Mouse (Mus musculus) layer of hippocampus, adult 2 months (tissue): ENCODE results near the gene Sec24d. TPM values are rescaled to one million over a fixed set of nuclear protein-coding genes. Genes with fewer than 3 reads are reported as not detected.
A peak's percentile ranks its signal among the peaks of the same experiment; 100 is the strongest.
"Not testable (repeated sequence)": the region's sequence is repeated elsewhere in the genome, so short reads cannot be mapped to it uniquely, and the experiment has no call there.

ENCODE experiments used
- DNase-seq, 2 experiments: peaks; one replicate each; pipeline ENCODE4 v3.0.0; 2022; ENCODE audit warnings: low spot score in 2 of 2
- H3K27ac ChIP-seq: fragments of 200-600 bp; 2 replicates; pipeline ENCODE4 v1.8.1; 2022
- H3K4me3 ChIP-seq: fragments of 200-600 bp; 2 replicates; pipeline ENCODE4 v1.8.1; 2022; ENCODE audit warnings: mild to moderate bottlenecking
- CTCF ChIP-seq: fragments of 200-600 bp; conservative IDR thresholded peaks from 2 replicates; pipeline ENCODE4 v1.8.1; 2022; ENCODE audit warnings: antibody characterized with exemption, mild to moderate bottlenecking, moderate library complexity
- total RNA-seq, 2 experiments: library from RNA; stranded (reverse); gene quantifications; 2 replicates each; pipeline ENCODE4 v1.2.3; 2021

The Sec24d gene
- total RNA-seq, 2 experiments from 2014 or later = 23.8 to 36.0 TPM

DNA sequence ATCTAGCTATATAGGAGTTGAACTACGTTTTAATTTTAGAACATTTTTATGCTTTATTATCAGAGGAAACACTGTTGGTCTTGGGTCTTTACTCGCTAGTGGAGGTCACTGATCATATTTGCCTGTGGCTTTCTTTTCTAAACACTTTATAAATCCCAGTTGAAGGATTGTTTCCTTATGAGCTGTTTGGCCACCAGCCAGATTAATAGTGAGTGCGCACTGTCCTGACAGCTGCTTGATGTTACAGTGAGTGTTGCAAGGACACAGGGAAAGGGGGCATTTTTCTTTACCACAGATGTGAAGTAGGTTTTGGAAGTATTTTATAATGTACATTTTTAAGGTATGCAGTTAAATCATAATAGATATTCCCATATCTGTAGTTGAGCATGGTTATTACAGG is 68.2 kb downstream of the Sec24d start:
- no peak for DNase-seq

DNA sequence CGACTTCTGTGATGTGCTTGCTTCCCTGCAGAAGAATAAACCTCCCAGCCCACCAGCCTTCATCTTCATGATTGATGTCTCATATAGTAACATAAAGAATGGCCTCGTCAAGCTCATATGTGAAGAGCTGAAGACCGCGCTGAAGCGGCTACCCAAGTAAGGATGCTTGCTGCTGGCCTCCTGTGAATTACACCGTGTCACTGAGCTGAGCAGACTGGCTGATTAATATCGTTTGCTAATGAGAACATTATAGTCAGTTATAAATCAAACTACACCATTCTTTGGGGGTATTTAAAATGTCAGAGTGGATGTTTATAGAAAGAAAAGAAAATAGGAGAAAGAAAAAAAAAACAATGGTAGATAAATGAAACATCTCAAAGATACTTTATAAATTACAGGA is 69.2 kb downstream of the Sec24d start:
- no peak for DNase-seq
- H3K27ac ChIP-seq = no peak overlapping the region
- H3K4me3 ChIP-seq = no peak overlapping the region
- no peak for TF ChIP-seq CTCF

More for the DNA sequence above, 68.2 kb downstream of the Sec24d start:
- TF ChIP-seq CTCF = no peak
- Histone ChIP-seq H3K4me3 (no peak overlapping the region), H3K27ac (no peak overlapping the region)

DNA sequence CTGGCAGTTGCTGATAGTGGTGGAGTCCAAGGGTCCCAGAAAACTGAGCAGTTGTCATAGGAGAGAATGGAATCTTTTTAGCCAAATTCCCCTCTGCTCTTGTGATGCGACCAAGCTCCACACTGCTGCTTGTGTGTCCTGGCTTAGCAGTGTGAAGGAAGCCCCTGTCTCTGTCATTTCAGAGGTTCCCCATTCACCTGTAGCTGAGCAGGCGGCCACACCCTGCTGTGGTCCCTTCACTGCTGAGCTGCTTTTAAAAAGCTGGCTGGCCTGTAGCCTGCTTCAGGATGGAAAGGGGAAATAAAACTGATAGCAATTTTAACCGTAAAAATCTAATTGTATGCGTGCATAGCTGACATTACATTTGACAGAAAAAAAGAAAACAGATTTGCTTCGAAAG is 69.7 kb downstream of the Sec24d start:
- TF ChIP-seq CTCF = no peak
- no peak for DNase-seq
- H3K27ac ChIP-seq = no peak overlapping the region
- no peak overlapping the region for H3K4me3 ChIP-seq

DNA sequence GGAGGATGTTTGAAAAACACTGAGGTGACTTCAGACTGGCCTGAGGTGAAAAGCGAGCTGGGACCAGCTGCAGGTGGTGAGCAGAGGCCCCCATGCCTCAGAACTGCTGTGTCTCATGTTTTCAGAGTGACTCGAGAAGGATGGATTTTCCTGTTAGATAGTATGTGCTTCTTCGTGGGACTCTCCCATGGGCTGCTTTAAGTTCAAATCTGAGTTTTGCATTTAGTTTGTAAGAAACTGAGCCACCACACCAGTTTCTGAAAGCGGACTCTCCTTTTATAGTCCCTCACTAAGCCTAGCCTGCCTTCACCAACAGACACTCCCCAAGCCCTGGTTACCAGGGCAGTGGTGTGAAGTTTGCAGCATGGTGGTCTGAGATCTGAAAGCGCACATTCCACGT is 70.6 kb downstream of the Sec24d start:
- H3K4me3 ChIP-seq = no peak overlapping the region
- H3K27ac ChIP-seq = no peak overlapping the region
- no peak for TF ChIP-seq CTCF
- no peak for DNase-seq

DNA sequence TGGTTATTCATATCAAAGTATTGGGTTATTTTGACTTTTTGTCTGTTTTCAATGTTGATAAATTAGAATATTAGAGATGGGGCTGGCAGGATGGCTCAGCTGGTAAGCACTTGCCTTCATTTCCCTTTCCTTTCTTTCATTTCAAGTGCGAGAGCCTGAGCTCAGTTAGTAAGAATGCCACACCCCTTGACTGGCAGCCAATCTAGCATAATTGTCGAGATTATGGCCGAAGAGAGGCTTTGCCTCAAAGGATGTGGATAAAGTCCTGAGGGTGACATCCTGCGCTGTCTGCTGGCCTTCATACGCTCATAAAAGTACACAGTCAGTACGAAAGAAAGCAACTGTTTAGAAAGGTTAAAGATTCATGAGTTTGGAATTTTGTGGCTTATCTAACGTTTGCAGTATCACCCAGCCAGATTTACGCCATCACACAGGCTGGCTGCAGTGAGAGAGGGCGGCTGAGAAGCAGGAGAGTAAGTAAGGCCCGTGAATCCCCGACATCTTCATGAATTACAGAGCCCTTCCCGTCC is 71.5 kb downstream of the Sec24d start:
- no peak for DNase-seq
- Histone ChIP-seq H3K4me3 (no peak overlapping the region), H3K27ac (no peak overlapping the region)
- no peak for TF ChIP-seq CTCF

DNA sequence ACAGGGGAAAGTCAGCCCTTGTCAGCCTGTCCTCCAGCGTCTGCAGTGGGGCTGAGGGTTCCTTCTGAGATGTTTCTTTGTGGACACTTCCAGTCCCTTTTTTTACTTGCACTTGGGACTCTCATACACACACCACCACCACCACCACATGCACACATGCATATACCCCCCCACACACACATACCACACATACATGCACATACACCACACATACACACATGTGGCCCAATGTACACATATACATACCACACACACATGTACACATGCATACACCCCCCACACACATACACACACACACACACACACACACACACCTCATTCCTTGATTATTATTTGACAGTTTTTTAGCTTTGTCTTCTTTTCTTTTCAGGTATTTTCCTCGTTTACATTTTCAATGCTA is 73.8 kb downstream of the Sec24d start:
- no peak overlapping the region for H3K27ac ChIP-seq
- DNase-seq = no peak
- H3K4me3 ChIP-seq = no peak overlapping the region
- no peak for TF ChIP-seq CTCF

DNA sequence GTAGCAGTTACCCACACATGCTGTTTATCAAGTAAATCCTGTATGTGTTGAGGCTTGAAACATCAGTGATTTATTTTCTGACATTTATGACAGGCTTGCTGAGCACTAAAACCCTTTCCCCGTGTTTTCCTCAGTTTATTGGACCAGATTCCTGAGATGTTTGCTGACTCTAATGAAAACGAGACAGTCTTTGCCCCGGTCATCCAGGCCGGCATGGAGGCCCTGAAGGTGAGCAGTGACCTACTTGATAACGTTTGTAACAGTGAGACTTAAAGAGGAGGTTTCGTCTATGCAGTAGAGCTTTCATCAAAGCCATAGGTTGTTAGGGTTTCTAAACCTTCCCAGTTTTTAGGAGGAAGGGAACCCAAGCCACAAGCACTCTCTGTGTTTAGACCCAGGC is 76.4 kb downstream of the Sec24d start:
- TF ChIP-seq CTCF = no peak
- Histone ChIP-seq H3K27ac (no peak overlapping the region), H3K4me3 (no peak overlapping the region)
- DNase-seq = no peak

DNA sequence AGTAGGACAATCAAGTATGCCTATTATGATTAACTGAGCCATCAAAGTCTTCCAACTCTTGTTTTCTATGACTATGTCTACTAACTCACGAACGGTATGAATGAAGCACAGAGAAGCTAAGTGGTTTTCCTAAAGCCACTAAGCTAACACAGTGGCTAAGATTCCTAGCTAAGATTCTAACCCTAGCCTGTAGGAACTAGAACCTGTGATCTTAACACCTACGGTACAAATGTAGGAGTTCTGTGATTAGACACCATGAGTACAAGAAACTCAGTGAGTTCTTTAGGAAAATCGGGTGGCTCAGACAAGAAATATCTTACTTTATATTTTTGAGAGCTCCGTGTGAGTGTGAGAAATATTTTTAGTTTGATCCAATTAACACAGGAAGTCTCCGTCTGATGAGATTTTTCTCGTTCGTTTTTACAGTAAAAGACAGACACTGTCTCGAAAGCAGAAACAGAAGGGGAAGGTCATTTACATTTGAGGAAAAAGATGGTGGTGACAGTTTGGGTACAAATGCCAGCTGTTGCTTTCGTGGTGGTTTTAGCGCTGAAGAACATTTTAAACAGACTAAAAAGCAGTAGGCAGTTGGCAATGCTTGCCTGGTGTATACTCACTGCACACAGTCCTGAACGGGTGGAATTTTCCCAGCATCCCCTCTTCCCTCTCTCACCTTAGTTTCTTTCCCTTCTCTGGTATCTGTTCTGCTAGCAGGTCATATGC is 81.0 kb downstream of the Sec24d start:
- DNase-seq = peak in 1 of 2 experiments; percentile 43
- H3K4me3 ChIP-seq = no peak overlapping the region
- TF ChIP-seq CTCF = no peak
- no peak overlapping the region for H3K27ac ChIP-seq

DNA sequence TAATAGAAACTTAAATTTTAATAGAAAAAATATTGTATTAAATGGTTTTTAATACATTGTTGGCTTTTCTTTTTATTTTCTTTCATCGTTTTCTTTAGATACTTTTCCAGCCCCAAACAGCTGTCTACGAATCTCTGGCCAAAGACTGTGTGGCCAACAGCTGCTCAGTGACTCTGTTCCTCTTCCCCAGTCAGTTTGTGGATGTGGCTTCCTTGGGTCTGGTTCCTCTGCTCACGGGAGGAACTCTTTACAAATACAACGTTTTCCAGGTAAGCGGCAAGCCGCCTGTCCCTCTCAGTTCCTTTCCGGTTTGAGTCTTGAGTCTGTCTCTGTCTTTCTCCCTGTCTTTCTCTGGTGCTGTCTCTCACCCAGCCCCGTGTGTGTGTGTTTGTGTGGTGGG is 83.3 kb downstream of the Sec24d start:
- Histone ChIP-seq H3K27ac (no peak overlapping the region), H3K4me3 (no peak overlapping the region)
- TF ChIP-seq CTCF = no peak
- DNase-seq = no peak

DNA sequence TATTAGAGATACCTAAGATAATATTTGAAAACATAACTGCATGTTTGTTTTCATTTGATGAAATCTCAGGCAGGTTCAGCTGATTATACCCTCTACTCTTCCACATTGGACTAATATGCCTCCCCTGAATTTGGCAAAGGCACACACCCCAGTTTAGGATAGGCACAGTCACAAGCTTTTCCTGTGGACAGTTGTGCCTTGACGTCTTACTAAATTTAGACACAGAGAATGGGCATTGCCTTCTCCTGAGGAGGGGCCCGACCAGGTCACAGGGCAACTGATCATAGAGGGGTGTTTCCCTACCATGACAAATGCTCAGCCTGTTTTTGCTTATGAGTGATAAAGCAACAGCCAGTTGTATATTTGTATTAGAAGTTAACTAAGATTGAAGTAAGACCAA is 84.3 kb downstream of the Sec24d start:
- H3K27ac ChIP-seq = no peak overlapping the region
- TF ChIP-seq CTCF = no peak
- no peak for DNase-seq
- H3K4me3 ChIP-seq = no peak overlapping the region

DNA sequence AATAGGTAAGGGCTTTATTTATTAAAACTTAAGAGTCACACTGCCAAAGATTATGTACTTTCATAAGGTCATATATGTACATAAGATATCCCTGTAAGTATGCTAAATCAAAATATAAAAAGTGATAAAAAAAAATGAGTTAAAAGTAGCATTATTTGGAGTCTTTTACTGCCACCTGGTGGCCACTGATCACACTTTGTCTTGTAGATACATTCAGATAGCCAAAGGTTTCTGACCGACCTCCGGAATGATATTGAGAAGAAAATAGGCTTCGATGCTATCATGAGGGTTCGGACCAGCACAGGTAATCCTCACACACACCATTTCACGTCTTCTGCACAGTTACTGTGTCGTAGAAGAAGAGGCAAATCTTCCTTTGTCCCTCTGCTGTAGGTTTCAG is 85.9 kb downstream of the Sec24d start:
- TF ChIP-seq CTCF = peak; percentile 87
- no peak overlapping the region for H3K27ac ChIP-seq
- DNase-seq = peak in 1 of 2 experiments; percentile 44
- no peak overlapping the region for H3K4me3 ChIP-seq

DNA sequence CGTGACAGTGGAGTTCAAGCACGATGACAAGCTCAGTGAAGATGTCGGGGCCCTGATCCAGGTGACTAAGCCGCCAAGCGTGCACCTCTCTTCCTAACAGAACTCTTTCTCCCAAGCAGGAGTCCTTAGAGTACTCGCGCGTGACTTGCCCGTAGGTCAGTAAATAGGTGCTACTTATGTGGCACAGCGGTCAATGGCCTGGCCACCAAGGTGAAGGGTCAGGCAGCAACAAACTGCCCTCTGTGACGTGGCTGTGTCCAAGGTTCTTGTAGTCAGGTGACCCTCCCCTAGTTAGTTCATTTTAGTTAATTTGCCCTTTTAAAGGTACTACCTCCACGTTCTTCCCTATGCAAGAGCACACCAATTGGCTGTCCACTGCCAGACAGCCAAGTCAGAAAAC is 86.4 kb downstream of the Sec24d start:
- DNase-seq = no peak
- Histone ChIP-seq H3K27ac (no peak overlapping the region), H3K4me3 (no peak overlapping the region)
- no peak for TF ChIP-seq CTCF

DNA sequence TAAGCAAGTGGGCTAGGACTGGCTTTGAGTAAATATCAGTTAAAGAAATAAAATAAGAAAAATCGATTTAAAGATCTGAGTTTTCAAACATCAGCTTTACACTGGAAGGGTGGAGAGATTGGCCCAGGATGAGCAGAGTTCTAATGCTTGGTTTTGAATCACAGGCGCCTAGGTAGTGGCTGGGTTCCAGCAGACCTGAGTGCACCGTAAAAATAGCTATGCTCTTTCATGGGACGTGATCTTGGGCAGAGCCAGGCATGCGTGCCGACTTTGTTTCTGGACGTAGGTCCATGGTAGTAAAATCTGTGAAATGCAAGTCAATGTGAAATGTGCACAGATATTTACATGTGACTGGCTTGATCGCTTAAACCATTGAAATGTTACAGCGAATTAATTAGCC is 87.1 kb downstream of the Sec24d start:
- DNase-seq = no peak
- no peak for TF ChIP-seq CTCF
- H3K4me3 ChIP-seq = no peak overlapping the region

DNA sequence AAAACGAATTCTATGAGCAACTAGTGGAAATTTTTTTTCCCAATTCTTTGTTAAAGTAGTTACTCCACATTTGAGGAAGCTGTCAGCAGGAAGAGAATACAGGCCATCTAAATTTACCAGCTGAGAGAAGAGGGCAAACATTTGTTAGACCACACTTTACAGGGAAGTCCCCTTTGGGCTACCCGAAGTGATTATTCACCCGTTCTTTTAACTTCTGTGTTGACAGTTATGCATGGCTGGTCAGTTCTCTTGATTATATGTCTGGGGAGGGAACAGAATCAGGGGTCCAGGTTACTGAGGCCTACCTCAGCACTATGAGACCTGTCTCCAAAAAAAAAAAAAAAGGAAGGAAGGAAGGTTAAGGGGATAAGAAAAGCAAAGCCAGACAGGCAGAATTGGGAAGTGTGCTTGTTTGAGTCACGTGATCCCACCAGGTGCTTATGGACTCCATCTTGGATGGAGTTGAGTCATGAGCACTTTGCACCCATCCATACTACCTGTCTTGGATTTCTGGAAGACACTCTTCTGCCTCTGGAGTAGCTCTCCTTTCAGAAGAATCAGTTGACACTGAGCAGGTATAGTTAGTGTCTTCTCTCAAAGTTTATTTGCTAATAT is 89.2 kb downstream of the Sec24d start:
- no peak overlapping the region for H3K27ac ChIP-seq
- no peak for TF ChIP-seq CTCF
- no peak for DNase-seq
- no peak overlapping the region for H3K4me3 ChIP-seq

More for the DNA sequence above, 87.1 kb downstream of the Sec24d start:
- H3K27ac ChIP-seq = no peak overlapping the region

DNA sequence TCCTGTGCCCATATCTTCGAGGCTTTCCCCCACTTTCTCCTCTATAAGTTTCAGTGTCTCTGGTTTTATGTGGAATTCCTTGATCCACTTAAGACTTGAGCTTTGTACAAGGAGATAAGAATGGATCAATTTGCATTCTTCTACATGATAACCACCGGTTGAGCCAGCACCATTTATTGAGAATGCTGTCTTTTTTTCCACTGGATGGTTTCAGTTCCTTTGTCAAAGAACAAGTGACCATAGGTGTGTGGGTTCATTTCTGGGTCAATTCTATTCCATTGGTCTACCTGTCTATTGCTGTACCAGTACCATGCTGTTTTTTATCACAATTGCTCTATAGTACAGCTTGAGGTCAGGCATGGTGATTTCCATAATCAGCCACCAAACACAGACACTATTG is 99.6 kb downstream of the Sec24d start:
- not testable (repeated sequence) for DNase-seq, H3K4me3 ChIP-seq, H3K27ac ChIP-seq
